Mouse (Mus musculus) fat pad, adult 2 months (tissue): ENCODE data around the gene Mx1.

Experiments used
- DNase-seq: peaks from one replicate; pipeline ENCODE4 v3.0.0-alpha.2; 2011; ENCODE audit warnings: low read depth, low spot score; ENCODE audit errors: extremely low read depth

The Mx1 gene

DNA sequence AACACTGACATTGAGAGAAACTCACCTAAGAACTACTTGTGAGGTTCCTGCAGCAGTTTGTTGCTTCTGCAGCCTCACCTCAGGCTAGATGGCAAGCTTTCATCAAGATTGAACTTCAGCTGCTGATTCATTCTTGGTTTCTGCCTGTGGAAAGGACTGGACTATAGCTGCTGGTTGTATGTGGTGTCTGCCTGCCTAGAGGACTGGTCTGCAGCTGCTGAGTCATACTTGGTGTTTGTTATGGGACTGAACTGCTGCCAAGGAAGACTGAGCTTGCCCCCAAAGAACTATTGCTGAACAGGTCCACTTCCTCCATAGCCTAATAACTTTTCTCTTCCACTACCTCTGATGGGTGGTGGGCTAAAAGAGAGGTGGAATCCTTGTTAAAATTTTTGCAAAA is 15.3 kb downstream of the Mx1 start:
- DNase-seq = no peak

- DNase-seq = no peak
Measured at GRCm38 (mm10) chr16:97443670-97444263, 18.9 kb downstream of the Mx1 start.

- no peak for DNase-seq
Measured at GRCm38 (mm10) chr16:97441967-97442366, 20.7 kb downstream of the Mx1 start.

DNA sequence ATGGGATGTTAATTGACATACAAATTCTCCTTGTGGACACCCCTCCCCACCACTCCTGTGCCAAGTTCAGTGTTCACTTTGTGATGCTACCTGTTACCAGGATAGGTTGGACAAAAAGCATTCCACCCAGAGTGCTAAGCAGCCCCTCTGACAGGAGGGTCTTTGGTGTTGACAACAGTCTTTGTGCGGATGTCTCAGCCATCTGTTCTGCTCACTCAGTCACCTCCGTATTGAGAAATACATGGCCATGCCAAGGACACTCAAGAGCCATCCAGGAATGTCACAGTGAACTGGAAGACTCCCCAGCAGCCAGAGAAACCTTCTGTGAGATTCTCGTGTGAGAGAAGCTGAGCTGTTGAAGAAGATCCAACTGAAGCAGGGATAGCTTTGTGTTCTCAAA is 24.5 kb downstream of the Mx1 start:
- DNase-seq = no peak

- no peak for DNase-seq
Measured at GRCm38 (mm10) chr16:97437448-97438056, 25.2 kb downstream of the Mx1 start.

GRCm38 (mm10) chr16:97434206-97434605 is 28.5 kb downstream of the Mx1 start:
- DNase-seq = no peak

DNA sequence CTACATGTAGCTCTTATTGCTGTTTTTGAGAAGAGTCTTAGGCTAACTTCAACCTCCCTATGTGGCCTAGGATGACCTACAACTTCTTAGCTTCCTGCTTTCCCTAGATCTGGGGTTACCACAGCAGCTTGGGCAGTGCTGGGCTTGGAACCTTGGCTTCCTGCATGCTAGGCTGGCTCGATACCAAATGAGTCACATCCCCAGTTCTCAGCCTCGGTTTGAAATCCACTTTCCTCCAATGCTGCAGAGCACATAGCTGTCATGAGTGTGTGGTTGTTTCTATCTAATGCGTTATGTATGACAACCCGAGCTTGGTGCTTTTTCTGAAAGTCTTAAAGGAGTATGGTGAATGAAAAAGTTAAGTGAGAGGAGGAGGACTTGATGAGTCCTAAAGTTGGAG is 31.4 kb downstream of the Mx1 start:
- DNase-seq = no peak

- no peak for DNase-seq
Measured at GRCm38 (mm10) chr16:97430091-97430490, 32.6 kb downstream of the Mx1 start.

- peak; percentile 59 for DNase-seq
Measured at GRCm38 (mm10) chr16:97428026-97428425, 34.7 kb downstream of the Mx1 start.

DNA sequence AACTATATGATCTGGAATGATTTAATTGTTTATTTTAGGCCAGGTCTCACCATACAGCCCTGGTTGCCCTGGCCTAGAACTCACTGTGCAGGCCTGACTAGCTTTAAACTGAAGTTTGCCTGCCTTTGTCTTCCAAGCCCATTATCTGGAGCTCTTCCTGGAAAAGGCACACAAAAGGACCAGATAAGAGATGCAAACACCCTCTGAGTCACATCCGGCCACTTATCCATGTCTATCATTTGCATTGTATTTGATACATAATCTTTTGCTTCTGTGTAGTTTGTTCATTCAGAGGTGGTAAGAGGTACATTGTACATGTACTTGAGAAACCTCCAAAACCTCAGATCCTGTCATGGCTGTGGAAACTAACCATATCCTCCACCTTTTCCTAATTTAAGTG is 39.1 kb downstream of the Mx1 start:
- no peak for DNase-seq

DNA sequence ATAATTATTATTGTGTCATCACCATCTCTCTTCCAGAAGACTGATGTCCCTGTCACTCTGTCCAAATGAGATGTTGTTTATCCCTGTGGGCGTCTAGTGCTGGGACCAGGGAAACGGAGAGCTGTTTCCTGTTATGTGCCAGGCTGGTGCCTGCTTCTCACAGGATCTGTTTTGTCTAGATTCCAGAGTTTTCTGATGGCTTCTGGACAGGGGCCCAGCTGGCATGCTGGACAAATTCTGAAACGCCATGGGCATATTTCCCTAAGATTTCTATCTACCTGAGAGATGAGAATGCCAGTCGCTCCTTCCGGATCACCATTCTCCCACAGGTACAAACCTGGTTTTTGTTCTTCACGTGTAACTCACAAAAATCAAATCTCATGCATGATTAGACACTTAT is 41.0 kb downstream of the Mx1 start:
- no peak for DNase-seq

GRCm38 (mm10) chr16:97418749-97419453 is 43.8 kb downstream of the Mx1 start:
- no peak for DNase-seq

- no peak for DNase-seq
Measured at GRCm38 (mm10) chr16:97417896-97418542, 44.7 kb downstream of the Mx1 start.

DNA sequence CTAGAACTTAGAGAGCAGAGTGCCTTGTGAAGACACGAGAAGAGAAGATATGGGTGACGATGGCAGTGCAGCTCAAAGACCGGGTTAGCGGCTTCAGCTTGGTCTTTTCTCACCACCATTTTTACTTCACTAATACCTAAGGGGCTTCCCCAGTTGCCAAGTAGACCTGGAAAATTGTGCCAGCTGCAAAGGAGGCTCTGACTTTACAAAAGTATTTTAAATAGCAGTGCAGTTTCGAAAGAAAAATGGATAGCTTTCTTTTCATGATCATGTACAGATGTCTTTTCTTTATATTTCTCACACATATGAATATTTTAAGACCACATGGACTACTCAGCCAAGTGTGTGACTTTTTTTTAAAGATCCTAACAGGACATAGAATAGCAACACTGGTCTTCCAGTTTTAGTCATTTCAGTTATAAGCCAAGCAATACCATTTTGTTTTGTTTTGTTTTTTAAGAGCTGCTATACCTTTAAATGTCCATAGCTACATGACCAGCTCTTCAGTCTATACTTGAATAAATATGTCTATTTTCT is 57.2 kb downstream of the Mx1 start:
- DNase-seq = no peak

GRCm38 (mm10) chr16:97402213-97402785 is 60.4 kb downstream of the Mx1 start:
- DNase-seq = no peak

- no peak for DNase-seq
Measured at GRCm38 (mm10) chr16:97401741-97402140, 61.0 kb downstream of the Mx1 start.

DNA sequence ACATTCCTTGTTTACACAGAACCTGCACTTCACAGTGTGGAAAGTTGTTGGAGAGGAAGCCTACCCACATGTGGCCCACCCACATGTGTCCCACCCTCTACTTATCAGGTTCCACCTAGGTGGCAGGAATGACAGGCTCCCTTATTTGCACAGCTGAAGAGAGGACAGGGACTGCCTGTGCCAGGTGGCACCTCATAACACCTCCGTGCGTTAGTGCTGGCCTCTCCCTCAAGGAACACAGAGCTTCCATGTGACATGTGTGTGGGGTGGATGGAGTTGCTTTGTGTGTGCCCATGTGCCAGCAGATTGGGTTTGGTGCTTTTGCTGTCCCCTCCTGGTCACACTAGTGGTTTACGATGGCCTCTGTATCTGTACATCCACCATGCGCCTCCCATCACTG is 62.7 kb downstream of the Mx1 start:
- no peak for DNase-seq

DNA sequence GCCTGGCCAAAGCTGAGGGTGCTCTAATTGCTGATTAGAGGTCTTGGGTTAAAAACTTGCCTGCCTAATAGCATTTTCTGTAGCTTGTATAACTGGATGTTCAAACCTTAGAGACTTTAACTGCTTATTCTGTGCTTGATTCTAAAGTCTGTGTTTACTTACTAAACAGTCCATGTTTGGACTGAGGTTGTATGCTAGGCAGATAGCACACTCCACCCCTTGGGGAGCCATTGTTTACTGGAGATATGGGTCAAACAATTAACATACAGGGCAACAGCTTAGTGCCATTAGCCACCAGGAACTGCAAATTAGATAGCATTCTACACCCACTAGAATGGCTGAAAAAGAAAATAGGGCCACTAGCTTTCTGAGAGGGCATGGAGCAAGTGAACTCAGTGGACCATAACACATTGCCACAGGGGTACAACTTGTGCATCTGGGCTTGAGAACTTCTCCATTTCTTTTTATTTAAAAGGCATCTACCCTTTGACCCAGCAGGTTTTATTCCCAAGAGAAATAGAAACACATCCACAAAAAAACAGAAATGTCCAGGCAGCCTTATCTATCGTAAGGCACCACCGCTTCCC is 64.7 kb downstream of the Mx1 start:
- no peak for DNase-seq
